Mouse (Mus musculus) right cerebral cortex, postnatal 14 days (tissue): ENCODE results near the gene Kif11.

ENCODE experiments used
- DNase-seq: peaks from one replicate; pipeline ENCODE4 v3.0.0; 2022

Gene Kif11

DNA sequence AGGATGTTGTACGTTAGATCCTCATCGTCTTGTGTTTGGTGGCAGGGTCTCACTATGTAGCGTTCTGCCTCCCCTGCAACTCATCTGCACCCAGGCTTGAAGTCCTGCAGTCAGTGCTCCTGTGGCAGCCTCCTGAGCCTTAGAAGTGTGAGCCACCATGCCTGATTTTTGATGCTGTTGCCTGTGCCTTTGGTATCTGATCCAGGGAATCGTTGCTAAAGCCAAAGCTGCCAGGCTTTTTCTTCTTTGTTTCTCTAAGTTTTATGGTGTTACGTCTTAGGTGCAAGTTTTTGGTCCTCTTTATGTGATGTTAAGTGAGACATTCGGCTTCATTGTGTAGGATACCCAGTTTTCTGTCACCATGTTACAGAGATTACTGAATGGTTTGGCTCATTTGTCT is 2.6 kb downstream of the Kif11 start:
- DNase-seq, result no peak

DNA sequence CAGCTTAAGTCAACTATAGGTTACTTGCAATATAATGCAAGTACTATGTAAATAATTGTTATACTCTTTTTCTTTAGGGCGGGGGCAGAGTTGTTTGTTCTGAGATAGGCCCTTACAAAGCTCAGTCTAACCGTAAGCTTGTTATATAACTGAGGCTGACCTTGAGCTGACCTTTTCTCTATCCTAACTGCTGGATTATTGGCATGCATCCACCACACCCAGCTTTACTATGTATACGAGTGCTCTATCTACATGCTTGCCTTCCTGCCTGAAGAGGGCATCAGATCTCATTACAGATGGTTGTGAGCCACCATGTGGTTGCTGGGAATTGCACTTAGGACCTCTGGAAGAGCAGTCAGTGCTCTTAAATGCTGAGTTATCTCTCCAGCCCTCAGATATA is 9.9 kb downstream of the Kif11 start:
- DNase-seq, result no peak

DNA sequence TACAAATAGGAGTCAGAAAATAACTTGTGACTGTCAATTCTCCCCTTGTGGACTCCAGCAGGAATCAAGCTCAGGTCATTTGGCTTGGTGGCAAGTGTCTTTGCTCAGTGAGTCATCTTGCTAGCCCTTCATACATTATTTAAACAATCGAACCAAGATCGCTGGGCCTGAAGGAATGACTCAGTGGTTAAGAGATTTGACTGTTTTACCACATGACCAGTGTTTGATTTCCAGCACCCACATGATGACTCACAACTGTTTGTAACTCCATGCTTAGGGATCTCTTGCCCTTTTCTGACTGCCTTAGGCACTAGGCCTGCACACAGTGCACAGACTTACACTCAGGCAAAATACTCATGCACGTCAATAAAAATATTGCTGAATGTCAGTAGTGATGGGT is 15.7 kb downstream of the Kif11 start:
- DNase-seq, result no peak

DNA sequence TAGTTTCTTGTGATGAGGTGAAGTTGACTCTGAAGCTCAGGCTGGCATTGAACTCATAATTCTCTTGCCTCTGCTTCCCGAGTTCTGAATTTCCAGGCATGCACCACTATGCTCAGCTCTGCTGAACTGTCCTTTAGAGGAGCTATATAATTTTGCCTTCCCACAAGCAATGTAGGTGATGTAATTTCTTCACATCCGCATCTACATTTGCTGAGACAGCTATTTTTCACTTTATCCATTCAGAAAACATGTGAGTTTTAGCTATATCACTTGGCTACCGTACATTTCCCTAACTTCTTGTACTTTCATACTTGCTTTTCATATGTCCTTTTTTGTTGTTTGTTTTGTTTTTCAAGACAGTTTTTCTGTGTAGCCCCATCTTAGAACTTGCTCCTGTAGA is 20.1 kb downstream of the Kif11 start:
- no peak for DNase-seq

DNA sequence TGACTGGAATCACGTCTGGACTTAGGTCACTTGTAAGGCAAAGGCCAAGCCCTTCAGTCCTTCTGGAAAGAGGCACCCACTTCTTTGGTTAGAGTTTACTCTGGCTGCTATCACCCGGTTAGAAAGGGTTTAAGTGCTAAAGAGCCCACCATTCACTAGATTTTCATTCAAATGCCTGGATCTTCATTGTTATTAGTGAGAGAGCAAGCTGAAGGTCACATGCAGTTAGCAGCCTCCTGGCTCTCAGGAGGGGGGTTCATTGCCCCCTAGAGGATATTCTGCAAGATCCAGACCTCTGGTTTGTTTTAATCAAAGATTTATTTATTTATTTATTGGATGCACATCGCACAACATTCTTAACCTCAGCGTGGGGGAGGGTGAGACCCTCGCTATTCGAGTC is 24.7 kb downstream of the Kif11 start:
- DNase-seq, result no peak

DNA sequence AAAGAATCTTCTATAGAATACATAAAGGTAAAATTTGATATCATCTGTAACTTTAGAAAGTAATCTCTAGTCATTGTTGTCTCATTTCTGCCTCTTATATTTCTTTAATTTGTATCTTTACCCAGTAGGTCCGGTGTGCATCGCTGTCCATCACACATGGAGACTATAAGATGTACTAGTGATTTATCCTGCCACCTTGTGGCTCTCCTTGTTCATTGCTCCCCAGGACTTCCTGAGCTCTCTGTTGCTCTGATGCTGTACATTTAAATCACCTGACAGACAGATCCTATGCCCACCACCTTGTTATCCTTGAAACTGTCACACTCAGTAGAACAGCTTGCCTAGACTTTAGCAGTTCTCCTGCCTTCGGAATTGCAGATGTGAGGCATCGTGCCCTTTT is 42.1 kb downstream of the Kif11 start:
- peak; percentile 29 for DNase-seq

DNA sequence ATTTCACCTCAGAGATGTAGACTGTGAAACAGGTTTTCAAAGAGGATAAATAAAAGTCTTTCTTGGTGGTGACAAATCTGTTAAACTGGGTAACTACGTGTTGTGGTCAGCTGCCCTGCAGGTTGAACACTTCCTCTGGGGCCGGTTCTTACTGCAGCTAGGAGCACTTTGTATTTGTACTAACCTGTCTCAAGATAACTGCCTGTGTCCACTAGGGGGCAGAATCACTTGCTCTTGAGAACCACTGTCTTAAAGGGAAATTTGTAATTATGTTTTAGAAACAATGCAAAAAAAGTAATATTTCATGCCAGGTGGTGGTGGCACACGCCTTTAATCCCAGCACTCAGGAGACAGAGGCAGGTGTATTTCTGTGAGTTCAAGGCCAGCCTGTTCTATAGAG is 43.4 kb downstream of the Kif11 start:
- DNase-seq, result peak; percentile 52

DNA sequence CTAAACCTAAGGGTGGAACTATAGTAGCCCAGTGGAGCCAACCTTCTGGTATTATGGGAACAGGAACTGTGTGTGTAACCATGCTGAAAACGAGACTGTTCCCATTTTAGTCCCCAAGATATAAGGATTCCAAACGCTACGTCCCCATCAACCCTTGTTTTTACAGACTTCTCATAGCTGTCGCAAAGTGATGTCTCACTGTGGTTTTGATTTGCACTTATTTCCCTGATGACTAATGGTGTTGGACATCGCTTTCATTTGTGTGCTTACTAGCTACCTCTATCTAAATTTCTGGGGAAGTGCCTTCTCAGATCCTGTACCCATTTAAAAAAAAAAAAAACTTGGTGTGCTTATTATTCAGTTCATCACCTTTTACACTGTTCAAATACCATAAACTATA is 52.4 kb downstream of the Kif11 start:
- DNase-seq, result no peak

DNA sequence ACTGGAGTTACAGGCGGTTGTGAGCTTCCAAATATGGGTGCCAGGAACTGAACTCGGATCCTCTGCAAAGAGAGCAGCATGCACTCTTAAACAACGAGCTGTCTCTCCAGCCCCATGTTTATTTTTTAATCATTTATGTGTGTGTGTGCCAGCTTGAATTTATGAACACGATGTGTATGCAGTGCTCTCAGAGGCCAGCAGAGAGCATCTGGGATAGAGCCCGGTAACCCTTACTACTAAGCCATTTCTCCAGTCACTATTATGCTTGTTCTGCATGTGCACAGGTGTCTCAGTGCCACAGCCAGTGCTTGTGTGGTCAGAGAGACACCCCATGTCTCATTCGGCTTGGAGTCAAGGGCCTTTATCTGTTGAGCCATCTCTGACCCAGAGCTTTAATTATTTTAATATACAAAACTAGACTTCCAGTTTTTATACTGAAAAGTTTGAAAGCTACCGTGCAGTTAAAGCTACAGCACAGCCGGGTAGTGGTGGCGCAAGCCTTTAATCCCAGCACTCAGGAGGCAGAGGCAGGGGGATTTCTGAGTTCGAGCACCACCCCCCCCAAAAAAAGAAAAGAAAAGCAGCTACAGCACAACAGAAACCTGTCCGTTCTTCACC is 55.0 kb downstream of the Kif11 start:
- no peak for DNase-seq

DNA sequence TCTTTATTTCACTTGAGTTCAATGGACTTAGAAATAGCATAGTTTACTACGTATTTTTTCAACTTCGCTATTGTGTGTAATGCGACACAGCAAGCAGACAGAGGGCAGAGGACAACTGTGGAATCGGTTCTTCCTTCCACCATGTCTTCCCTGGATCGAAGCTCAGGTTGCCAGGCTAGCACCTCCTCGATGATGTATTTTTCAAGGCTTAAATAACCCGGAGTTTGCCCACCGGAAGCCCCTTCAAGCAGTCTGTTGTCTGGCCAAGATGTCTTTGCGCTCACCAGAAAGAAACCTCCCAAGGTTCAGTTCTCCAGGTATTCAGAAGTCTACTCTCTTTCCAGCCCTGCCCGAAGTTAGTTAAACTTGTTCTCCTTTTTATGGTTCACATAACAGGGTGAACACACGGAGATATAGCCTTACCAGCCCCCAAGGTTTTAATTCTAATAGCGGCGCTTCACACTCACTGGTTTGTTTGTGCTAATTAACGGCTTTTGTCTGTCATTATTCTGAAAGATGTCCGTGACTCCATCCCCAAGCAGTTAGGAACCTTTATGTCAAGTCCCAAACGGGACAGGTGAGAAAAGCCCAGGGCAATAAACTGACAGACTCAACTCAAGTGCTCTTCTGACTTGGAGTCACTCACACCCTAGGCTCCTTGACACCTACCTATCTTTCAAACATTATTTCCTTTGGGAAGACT is 56.8 kb downstream of the Kif11 start:
- no peak for DNase-seq

DNA sequence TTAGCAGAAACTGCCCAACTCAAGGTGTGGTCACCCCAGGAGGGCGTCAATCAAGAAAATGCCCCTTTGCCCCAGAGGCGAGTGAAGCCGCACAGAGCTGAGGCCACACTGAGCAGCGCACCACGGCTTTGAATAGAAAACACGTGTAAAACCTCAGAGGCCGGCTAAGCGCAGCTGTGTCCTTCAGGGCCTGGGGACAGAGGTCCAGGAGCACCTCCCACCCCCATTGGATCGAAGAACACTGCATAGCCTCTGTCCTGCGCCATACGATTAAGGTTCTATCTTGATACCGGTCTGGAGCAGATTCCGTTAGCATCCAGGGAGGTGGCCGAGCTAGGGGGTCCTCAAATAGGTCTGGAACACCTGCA is 57.7 kb downstream of the Kif11 start:
- no peak for DNase-seq

DNA sequence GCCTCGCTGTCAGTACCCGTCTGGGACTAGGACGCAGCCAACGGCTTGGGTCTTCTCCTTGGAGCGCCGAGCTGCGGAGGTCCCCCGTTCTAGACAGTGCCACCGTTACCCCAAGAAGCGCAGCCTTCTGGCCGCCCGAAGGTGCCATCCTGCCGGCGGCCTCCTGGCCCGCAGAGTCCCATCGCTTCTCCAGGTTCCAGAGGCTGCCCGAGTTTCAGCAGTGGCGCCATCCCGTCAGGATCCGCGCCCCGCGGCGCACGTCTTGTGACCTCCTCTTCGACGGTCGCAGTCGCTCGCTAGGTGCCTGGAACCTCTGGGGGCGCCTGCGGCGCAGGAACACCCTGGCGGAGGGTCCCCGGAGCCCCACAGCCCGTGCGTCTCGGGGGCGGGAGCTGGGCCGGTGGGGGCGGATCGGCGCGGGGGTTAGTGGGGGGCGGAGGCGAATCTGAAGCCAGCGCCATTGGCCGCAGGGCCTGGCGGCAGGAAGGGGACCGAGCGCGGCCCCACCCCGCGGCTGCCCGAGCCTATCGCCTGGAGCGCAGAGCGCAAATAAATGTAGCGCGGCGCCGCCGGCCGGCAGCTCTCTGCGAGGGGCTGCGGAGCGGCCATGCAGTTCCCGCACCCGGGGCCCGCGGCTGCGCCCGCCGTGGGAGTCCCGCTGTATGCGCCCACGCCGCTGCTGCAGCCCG is 58.2 kb downstream of the Kif11 start, which contains the start of gene Hhex:
Hhex (plus strand) TSS at position 548 of the 689 bp plus-strand sequence.
- DNase-seq, result peak; percentile 63

DNA sequence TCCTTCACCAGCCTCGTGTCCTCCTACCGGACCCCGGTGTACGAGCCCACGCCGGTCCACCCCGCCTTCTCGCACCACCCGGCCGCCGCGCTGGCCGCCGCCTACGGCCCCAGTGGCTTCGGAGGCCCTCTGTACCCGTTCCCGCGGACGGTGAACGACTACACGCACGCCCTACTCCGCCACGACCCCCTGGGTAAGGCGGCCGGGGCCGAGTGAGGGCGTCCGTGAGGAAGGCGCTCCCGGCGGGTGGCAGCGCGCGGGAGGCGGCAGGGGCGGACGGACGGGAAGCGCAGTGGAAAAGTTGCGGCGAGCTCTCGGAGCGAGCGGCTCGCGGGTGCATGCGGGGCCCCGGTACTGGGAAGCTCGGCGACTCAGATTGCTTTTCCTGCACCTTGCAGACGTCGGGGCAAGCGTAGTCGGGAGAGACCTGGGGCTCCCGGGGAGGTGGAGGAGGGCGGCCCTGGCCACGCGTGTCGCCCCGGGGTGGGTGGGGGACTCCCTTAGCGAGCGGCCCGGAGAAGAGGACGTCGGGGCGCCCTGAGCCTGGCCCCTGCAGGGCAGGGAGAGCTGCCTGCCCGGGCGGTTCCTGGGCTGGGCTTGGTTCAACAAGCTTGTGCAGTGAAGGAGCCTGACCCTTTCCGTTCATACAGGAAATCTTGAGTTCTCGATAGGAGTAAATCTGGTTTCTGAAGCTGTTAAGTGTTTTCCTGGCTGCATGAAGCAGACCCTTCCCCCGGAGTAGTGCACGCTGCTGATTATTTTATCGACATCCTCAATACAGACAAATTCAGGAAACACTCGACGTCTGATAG is 59.0 kb downstream of the Kif11 start:
- DNase-seq, result no peak

DNA sequence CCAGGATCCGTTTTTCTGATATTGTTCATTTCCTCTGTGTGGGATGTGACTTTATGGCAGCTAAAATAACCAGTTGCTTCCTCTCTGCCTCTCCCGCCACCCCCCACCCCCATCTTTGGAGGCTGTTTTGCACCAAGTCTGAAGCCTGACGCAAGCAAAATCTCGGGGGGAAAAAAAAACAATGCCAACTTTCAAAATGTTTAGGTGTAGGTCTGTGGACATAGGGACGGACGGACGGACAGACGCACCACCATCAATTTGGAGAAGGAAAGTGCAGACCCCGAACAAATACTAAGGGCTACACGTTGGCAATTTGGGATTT is 59.6 kb downstream of the Kif11 start:
- DNase-seq, result no peak

DNA sequence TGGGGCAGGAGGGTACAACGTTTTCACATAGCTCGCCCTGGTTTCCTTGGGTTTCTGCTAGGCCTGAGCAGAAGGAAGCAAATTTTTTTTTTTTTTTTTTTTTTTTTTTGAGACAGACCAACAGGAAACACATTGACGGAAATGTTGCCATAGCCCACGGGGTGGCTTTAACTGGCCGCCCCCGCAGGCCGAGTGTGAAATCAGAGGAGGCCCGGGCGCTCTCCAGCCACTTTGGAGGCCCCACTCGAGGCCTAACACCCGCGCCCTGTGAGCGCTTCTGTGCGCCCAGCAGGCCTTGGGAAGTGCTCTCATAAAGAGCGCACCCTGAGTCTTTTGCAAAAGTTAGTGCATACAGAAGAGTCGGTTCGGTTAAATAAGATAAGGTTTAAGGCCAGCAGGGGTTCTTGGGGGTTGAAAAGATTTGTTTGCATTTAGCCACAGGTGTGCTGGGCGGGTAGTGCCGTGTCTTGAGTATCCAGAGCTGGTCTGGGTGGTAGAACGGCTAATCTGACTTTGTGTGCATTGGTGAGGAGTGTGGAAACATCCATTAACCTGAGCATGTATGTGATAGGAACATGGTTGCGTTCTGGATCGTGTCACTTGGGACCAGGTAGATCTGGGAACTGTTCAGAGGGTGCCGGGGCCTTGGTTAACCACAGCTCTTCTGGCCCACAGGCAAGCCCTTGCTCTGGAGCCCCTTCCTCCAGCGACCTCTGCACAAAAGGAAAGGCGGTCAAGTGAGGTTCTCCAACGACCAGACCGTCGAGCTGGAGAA is 60.5 kb downstream of the Kif11 start:
- DNase-seq, result peak; percentile 22

DNA sequence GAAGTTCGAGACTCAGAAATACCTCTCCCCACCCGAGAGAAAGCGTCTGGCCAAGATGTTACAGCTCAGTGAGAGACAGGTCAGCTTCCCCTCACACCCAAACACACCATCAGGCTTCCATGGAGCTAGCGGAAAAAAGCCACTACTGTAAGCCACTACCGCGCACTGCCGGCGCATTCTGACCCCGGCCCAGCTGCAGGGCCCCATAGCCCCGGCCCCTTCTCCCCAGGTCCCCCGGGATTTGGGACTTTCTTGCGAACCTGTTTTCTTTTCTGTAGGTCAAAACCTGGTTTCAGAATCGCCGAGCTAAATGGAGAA is 61.0 kb downstream of the Kif11 start:
- DNase-seq, result no peak

DNA sequence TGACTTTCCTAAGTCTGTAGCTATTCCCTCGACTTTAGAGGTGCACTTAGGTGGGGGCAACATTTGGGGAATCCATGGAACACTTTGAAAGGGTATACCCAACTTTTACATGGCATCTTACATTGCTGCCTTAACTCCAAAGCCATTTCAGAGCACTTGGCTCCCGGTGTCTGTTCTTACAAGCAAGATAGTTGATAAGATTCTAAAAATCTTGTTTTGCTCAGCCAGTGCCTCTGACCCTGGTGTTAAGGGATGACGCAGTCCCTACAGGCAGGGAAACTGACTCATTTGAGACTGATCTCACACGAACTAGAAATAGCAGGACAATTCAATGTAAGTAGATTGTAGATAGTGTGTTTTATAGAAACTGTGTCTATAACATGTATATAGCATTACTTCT is 64.0 kb downstream of the Kif11 start:
- DNase-seq, result no peak

DNA sequence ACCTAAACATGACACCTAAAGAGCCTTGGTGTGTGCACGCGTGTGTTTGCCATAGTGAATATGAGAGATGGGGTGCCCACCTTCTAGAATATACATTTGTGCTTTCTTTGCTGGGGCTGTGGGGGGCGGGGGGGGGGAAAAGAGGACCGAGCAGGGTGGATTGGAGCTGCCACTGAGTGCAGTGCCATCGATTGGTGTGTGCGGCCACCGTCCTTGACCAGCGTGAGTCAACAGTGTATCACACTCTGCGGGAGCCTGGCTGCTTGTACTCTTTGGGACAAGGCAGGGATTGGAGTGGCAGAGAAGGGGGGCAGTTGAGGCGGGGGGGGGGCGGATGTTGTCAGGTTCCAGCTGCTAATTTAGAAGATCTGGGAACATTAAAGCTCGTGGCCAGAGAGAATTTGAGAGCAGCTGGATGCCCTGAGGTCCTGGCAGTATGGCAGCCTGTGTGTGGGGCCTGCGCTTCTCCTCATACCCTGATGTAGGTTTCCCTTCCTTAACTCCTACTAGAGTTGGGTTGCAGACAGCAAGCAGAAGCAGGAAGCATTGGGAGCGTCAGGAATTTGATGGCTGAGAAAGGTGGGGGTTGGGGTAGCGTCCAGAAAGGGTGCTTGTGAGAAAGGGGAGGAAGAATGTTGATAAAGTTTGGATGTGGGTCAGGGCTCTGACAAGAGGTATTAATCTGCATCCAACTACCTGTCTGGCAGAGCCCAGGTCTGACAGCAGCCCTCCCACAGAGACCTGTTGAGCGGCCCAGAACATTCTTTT is 64.7 kb downstream of the Kif11 start:
- DNase-seq, result no peak

DNA sequence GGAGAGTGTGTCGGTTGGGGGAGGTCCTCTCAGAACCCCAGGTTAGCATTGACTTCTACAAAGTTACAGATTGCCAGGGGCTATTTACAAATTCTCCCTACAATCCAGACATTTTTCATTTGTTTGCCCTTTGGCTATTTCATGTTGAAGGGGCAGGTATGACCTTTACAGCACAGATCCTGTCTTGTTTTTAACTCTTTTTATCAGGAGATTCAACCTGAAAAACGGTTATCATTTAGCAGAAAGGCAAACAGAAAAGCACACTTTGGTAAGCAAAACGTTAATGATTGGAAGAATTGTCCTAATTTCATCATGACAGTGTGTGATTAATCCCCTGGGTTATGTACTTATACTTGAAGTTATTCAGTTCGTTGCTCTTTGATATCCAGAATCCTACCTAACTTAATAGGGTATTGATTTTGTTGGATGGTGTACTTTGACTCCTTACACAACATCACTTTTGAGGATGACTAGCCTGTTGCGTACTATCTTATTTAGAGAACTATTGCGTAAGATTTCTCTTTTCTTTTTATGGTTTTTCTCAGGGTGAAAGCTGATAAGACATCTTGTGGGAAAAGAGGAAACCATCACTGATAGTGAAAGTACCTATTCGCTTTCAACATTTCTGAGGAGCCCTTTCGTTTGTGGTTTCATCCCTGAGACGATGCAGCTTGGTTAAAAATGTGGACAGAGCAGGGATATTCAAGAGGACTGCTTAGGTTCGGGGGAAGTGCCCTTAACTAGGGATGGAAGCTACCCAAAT is 66.5 kb downstream of the Kif11 start:
- DNase-seq, result no peak

DNA sequence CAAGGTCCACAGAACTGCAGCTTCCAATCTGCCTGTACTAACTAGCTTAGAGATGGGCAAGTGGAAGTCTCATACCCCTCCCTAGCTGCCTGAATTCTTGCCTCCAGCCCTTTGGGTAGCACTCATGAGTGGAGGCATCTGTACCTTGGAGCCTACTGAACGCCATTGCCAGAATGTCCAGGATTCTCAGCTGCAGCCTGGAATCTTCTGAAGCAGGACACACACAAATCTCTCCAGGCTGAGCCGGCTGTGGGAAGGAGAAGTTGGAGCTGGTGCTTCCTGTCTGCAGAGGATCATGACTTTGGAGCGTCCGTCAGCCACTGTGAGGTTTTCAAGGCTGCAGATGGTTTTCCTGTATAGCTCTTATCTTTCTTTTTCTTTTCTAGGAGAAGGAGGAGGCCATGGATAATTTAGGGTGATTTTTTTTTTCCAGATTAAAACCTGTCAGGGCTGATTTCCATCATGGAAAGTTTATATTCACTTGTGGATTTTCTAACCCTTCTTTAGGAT is 67.5 kb downstream of the Kif11 start:
- no peak for DNase-seq

DNA sequence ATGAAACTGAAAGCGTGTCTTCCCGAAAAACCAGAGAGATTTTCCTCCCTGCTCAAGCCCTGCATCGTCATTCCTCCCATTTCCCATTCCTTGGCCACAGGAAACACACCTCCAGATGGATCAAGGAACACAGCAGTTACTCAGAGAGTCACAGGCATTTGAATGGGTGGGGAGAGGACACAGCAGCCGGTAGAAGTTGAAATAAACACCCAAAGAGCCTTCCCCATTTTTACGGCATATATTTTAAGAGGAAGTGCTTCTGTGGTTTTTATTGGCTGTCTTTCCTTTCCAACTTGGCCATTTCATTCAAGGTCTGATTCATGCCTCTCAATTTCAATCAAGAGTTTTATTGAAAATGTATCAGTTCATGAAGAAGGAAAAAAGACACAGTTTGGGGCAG is 72.0 kb downstream of the Kif11 start:
- DNase-seq, result no peak
